Mouse (Mus musculus) kidney, postnatal 0 days (tissue): Measurements from ENCODE around the gene Nell1. TPM values are rescaled to one million over a fixed set of nuclear protein-coding genes. Genes with fewer than 3 reads are reported as not detected.

Source experiments
- ATAC-seq: fragments of 200-750 bp; cut with Nextera tagmentation; replicated peaks from 2 replicates; pipeline ENCODE4 v1.8.0; 2017; ENCODE audit warnings: low read depth, moderate number of reproducible peaks, moderate TSS enrichment, moderate library complexity; ENCODE audit not compliant: low FRiP score
- DNase-seq: peaks from one replicate; pipeline ENCODE4 v3.0.0-alpha.2; 2016; ENCODE audit warnings: low spot score
- H3K27ac ChIP-seq: fragments of 300-500 bp; sonication (generic); 2 replicates; pipeline ENCODE4 v1.5.1; 2014; ENCODE audit warnings: mild to moderate bottlenecking
- H3K27me3 ChIP-seq: fragments of 300-500 bp; sonication (generic); 2 replicates; pipeline ENCODE4 v1.6.1; 2014; ENCODE audit warnings: low read length, mixed read lengths; ENCODE audit not compliant: insufficient read depth
- H3K36me3 ChIP-seq: fragments of 300-500 bp; sonication (generic); 2 replicates; pipeline ENCODE4 v1.6.1; 2014; ENCODE audit warnings: low read length, mixed read lengths; ENCODE audit not compliant: insufficient read depth
- H3K4me1 ChIP-seq: fragments of 300-500 bp; sonication (generic); replicated peaks from 2 replicates; pipeline ENCODE4 v1.6.1; 2014; ENCODE audit warnings: antibody characterized with exemption, low read length, mixed read lengths; ENCODE audit not compliant: insufficient read depth
- H3K4me2 ChIP-seq: fragments of 300-500 bp; sonication (generic); 2 replicates; pipeline ENCODE4 v1.6.1; 2014; ENCODE audit warnings: mild to moderate bottlenecking, low read length, moderate library complexity, mixed read lengths
- H3K4me3 ChIP-seq: fragments of 300-500 bp; sonication (generic); replicated peaks from 2 replicates; pipeline ENCODE4 v1.5.1; 2014; ENCODE audit warnings: low read depth, low read length
- H3K9ac ChIP-seq: fragments of 300-500 bp; sonication (generic); 2 replicates; pipeline ENCODE4 v1.6.1; 2014; ENCODE audit warnings: low read depth, low read length
- H3K9me3 ChIP-seq: fragments of 300-500 bp; sonication (generic); replicated peaks from 2 replicates; pipeline ENCODE4 v1.6.1; 2016; ENCODE audit warnings: low read length, inconsistent platforms, mixed read lengths
- CTCF ChIP-seq: IDR thresholded peaks from 2 replicates; pipeline ENCODE4 v1.5.1; 2016; ENCODE audit warnings: antibody characterized with exemption, low read depth, mild to moderate bottlenecking, moderate library complexity
- WGBS: fragments of 180-500 bp; shearing (Covaris S2); extraction: QIAGEN DNeasy Blood & Tissue Kit; methylation state at CpG from one replicate; pipeline ENCODE4 v1.1.7; 2014; 5-methylcytosine and 5-hydroxymethylcytosine counted together
- polyA plus RNA-seq: library from polyadenylated mRNA; unstranded; fragments of >200 nt; fragmentation: Nextera tagmentation; extraction: Ambion mirVana; gene quantifications from 2 replicates; pipeline ENCODE4 v1.2.1, GENCODE M21; 2015

The Nell1 gene
- polyA plus RNA-seq, 1 experiment from 2014 or later: 7.4 TPM

DNA sequence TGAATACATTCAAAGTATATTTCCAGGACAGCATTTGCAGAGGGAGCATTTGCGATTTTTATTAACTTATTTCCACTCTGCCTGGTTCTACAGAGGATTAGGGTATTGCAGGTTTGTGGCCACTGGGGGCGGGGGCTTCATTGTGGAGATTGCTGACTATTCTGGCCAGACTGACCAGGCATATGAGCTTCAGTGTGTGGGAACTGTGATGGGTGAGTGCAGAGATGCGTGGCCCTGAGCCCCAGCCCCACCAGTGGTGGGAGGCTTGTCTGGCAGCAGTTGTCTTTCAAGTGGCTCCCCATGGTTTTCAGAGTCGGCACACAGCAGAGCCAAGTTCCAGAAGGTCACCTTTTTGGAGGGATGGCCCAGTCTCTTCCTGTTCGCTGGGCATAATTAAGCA lies 32.2 kb upstream of the Nell1 start:
- no peak overlapping the region for H3K4me2 ChIP-seq
- ATAC-seq (no peak), DNase-seq (no peak)
- 49% methylated on average over 5 of the region's 5 CpGs for WGBS
- no peaks in the 10 kb centered on the region for H3K36me3 ChIP-seq
- TF ChIP-seq CTCF: no peak
- no peaks in the 10 kb centered on the region for H3K27me3 ChIP-seq
- H3K9ac ChIP-seq: no peak overlapping the region
- H3K4me3 ChIP-seq: no peak overlapping the region
- no peaks in the 10 kb centered on the region for H3K9me3 ChIP-seq
- no peaks in the 10 kb centered on the region for H3K4me1 ChIP-seq
- no peak overlapping the region for H3K27ac ChIP-seq

- WGBS: 89% methylated on average over 9 of the region's 9 CpGs
- H3K4me2 ChIP-seq: no peak overlapping the region
Measured at GRCm38 (mm10) chr7:49946691-49947090, 28.0 kb upstream of the Nell1 start.

DNA sequence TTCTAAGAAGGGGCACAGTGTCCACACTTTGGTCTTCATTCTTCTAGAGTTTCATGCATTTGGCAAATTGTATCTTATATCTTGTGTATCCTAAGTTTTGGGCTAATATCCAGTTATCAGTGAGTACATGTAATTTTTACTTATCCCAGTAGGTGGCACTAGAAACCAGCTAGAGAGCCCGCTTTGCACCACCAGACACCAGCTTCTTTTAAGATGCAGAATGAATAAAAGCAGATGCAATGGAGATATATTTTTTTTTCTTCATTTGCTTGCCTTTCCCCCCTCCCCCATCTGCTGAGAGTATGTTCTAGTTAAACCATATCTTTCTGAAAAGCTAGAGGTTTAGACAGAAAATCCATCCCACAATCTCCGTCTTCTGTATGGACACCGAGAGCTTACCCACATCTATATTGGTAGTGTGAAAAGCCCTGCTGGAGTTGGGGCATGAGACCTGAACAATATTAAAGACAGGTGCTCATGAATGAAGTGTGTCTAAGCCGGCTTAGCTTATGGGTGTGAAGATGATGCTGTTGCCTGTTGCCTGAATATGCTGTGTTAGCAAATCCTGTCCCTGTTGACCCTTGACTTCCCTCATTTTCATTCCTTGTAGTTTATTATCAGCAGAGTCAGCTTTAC lies 21.0 kb upstream of the Nell1 start:
- H3K27me3 ChIP-seq: no peaks in the 10 kb centered on the region
- H3K9me3 ChIP-seq: no peaks in the 10 kb centered on the region
- H3K9ac ChIP-seq: no peak overlapping the region
- H3K4me2 ChIP-seq: no peak overlapping the region
- no peaks in the 10 kb centered on the region for H3K4me1 ChIP-seq
- H3K4me3 ChIP-seq: no peak overlapping the region
- no peaks in the 10 kb centered on the region for H3K36me3 ChIP-seq
- peak; percentile 79 for TF ChIP-seq CTCF
- 57% methylated on average over 4 of the region's 4 CpGs for WGBS
- no peak overlapping the region for H3K27ac ChIP-seq
- DNase-seq: peak; percentile 78
- no peak for ATAC-seq

More at GRCm38 (mm10) chr7:49946691-49947090, 28.0 kb upstream of the Nell1 start:
- DNase-seq: no peak
- Histone ChIP-seq H3K9ac (no peak overlapping the region), H3K4me3 (no peak overlapping the region), H3K36me3 (no peaks in the 10 kb centered on the region), H3K9me3 (no peaks in the 10 kb centered on the region), H3K27ac (no peak overlapping the region), H3K4me1 (no peaks in the 10 kb centered on the region), H3K27me3 (no peaks in the 10 kb centered on the region)
- no peak for TF ChIP-seq CTCF
- ATAC-seq: no peak

DNA sequence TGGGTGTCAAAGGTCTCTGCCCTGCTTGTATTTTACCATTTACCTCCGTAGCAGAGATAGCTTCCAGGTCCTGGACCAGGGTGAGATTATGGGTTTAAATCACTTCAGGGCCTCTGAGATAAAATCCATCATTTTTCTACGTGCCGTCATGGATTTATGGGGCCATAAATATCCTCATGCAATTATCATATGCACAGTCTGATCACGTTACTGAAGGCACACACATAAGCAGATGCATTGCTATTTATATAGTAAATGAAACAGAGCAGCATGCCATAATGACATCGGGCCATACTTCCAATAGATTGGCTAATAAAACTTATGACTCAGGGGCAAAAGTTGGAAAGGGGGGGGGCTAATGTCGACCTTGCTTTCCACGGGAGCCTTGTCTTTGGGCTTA lies 19.8 kb upstream of the Nell1 start:
- H3K36me3 ChIP-seq: no peaks in the 10 kb centered on the region
- H3K4me1 ChIP-seq: no peaks in the 10 kb centered on the region
- 24% methylated on average over 7 of the region's 7 CpGs for WGBS
- H3K4me3 ChIP-seq: no peak overlapping the region
- no peak for TF ChIP-seq CTCF
- no peak overlapping the region for H3K27ac ChIP-seq
- H3K27me3 ChIP-seq: no peaks in the 10 kb centered on the region
- H3K9me3 ChIP-seq: no peaks in the 10 kb centered on the region
- no peak overlapping the region for H3K4me2 ChIP-seq
- ATAC-seq: no peak
- no peak for DNase-seq
- no peak overlapping the region for H3K9ac ChIP-seq

GRCm38 (mm10) chr7:49957142-49957541 lies 17.5 kb upstream of the Nell1 start:
- ATAC-seq (peak; percentile 67), DNase-seq (peak; percentile 62)
- Histone ChIP-seq H3K36me3 (no peaks in the 10 kb centered on the region), H3K9me3 (no peaks in the 10 kb centered on the region), H3K4me2 (no peak overlapping the region), H3K27ac (no peak overlapping the region), H3K27me3 (no peaks in the 10 kb centered on the region), H3K4me3 (no peak overlapping the region), H3K4me1 (no peaks in the 10 kb centered on the region), H3K9ac (no peak overlapping the region)
- TF ChIP-seq CTCF: no peak
- 19% methylated on average over 3 of the region's 3 CpGs for WGBS

- Histone ChIP-seq H3K27ac (no peak overlapping the region), H3K4me1 (no peaks in the 10 kb centered on the region), H3K36me3 (no peaks in the 10 kb centered on the region), H3K9ac (no peak overlapping the region), H3K27me3 (no peaks in the 10 kb centered on the region), H3K4me3 (no peak overlapping the region), H3K4me2 (no peak overlapping the region), H3K9me3 (no peaks in the 10 kb centered on the region)
- DNase-seq (no peak), ATAC-seq (no peak)
- 85% methylated on average over 2 of the region's 2 CpGs for WGBS
- no peak for TF ChIP-seq CTCF
Measured at GRCm38 (mm10) chr7:49963764-49964163, 10.9 kb upstream of the Nell1 start.

GRCm38 (mm10) chr7:49969516-49969915 lies 5.1 kb upstream of the Nell1 start:
- DNase-seq: no peak
- Histone ChIP-seq H3K27me3 (peaks cover 5% of the 10 kb centered on the region), H3K27ac (no peak overlapping the region), H3K36me3 (no peaks in the 10 kb centered on the region), H3K9me3 (no peaks in the 10 kb centered on the region), H3K4me3 (no peak overlapping the region), H3K4me2 (no peak overlapping the region), H3K4me1 (no peaks in the 10 kb centered on the region), H3K9ac (no peak overlapping the region)
- WGBS: 45% methylated on average over 4 of the region's 4 CpGs
- ATAC-seq: no peak
- no peak for TF ChIP-seq CTCF
